Mouse (Mus musculus): ENCODE data around the gene Wnt10b.

Gene Wnt10b

GRCm38 (mm10) chr15:98797835-98798492, 20.0 kb upstream of the Wnt10b start:
- no peak for DNase-seq (ENCODE audit: extremely low read depth, insufficient read length, low spot score)

- DNase-seq (ENCODE audit: extremely low read depth, insufficient read length, low spot score): no peak
Observed at GRCm38 (mm10) chr15:98796803-98797595, 19.0 kb upstream of the Wnt10b start.

GRCm38 (mm10) chr15:98793141-98793698, 15.3 kb upstream of the Wnt10b start:
- no peak for DNase-seq (ENCODE audit: extremely low read depth, insufficient read length, low spot score)

- no peak for DNase-seq (ENCODE audit: extremely low read depth, insufficient read length, low spot score)
Observed at GRCm38 (mm10) chr15:98792233-98793020, 14.5 kb upstream of the Wnt10b start.

- DNase-seq (ENCODE audit: extremely low read depth, insufficient read length, low spot score): no peak
Observed at GRCm38 (mm10) chr15:98791771-98792170, 13.8 kb upstream of the Wnt10b start.

- no peak for DNase-seq (ENCODE audit: extremely low read depth, insufficient read length, low spot score)
Observed at GRCm38 (mm10) chr15:98791221-98791620, 13.3 kb upstream of the Wnt10b start.

- DNase-seq (ENCODE audit: extremely low read depth, insufficient read length, low spot score): no peak
Observed at GRCm38 (mm10) chr15:98790761-98791160, 12.8 kb upstream of the Wnt10b start.

- no peak for DNase-seq (ENCODE audit: extremely low read depth, insufficient read length, low spot score)
Observed at GRCm38 (mm10) chr15:98789661-98790535, 11.9 kb upstream of the Wnt10b start, which contains the start of gene Wnt1. Gene Wnt1 (plus strand): TSS chr15:98789857.

GRCm38 (mm10) chr15:98788972-98789660, 11.2 kb upstream of the Wnt10b start:
- DNase-seq (ENCODE audit: extremely low read depth, insufficient read length, low spot score): peak; percentile 61

- DNase-seq (ENCODE audit: extremely low read depth, insufficient read length, low spot score): no peak
Observed at GRCm38 (mm10) chr15:98787930-98788329, 10.0 kb upstream of the Wnt10b start.

GRCm38 (mm10) chr15:98785744-98786143, 7.8 kb upstream of the Wnt10b start:
- no peak for DNase-seq (ENCODE audit: extremely low read depth, insufficient read length, low spot score)

- no peak for DNase-seq (ENCODE audit: extremely low read depth, insufficient read length, low spot score)
Observed at GRCm38 (mm10) chr15:98781166-98781565, 3.2 kb upstream of the Wnt10b start.

GRCm38 (mm10) chr15:98780573-98780972, 2.6 kb upstream of the Wnt10b start:
- DNase-seq (ENCODE audit: extremely low read depth, insufficient read length, low spot score): peak; percentile 90

- peak; percentile 86 for DNase-seq (ENCODE audit: extremely low read depth, insufficient read length, low spot score)
Observed at GRCm38 (mm10) chr15:98780075-98780474, 2.1 kb upstream of the Wnt10b start.

- DNase-seq (ENCODE audit: extremely low read depth, insufficient read length, low spot score): peak; percentile 69
Observed at GRCm38 (mm10) chr15:98778806-98779205, 856 bp upstream of the Wnt10b start.

GRCm38 (mm10) chr15:98778191-98778770, 331 bp upstream of the Wnt10b start:
- peak; percentile 66 for DNase-seq (ENCODE audit: extremely low read depth, insufficient read length, low spot score)

GRCm38 (mm10) chr15:98777005-98777616, 839 bp downstream of the Wnt10b start:
- DNase-seq (ENCODE audit: extremely low read depth, insufficient read length, low spot score): peak; percentile 43

GRCm38 (mm10) chr15:98776280-98777004, 1.5 kb downstream of the Wnt10b start:
- DNase-seq (ENCODE audit: extremely low read depth, insufficient read length, low spot score): peak; percentile 66

Measured in 3134 (cell line).